Mouse (Mus musculus) CD4-positive, CD25-positive, alpha-beta regulatory T cell, adult 2 months (primary cell): ENCODE data around the gene Gm15097.
"Not testable (repeated sequence)": the region's sequence is repeated elsewhere in the genome, so short reads cannot be mapped to it uniquely, and the experiment has no call there.

ENCODE experiments used
- DNase-seq: peaks from one replicate; pipeline ENCODE4 v3.0.0-alpha.2; 2012; ENCODE audit warnings: low read depth, low spot score

Gm15097 gene

GRCm38 (mm10) chrX:149784173-149784572 lies at the start of gene Gm15097:
Gene Gm15097 (plus strand): TSS chrX:149784473.
- DNase-seq = not testable (repeated sequence)

GRCm38 (mm10) chrX:149762853-149763252 lies 21.4 kb upstream of the Gm15097 start:
- peak; percentile 33 for DNase-seq

GRCm38 (mm10) chrX:149811178-149811577 lies 26.9 kb downstream of the Gm15097 start:
- DNase-seq = not testable (repeated sequence)
